ENCODE assay signal across 14 mouse cellular contexts in genomic region chr7:114965923-114966322, GRCm38 (mm10).
"Had no signal": no experiment of that assay in that cellular context is flagged by ENCODE, and none has a peak within 500 bp of the region (broad histone marks: within the 10 kb centered on the region; RNA-seq: fewer than 3 reads in every experiment).

No protein-coding gene starts in this region.

- DNase-seq: kidney, postnatal 14 days; kidney, postnatal 4 days; left cerebral cortex, postnatal 4 days; liver, embryonic 13.5 days; lung, adult 2 months; lung, postnatal 14 days; lung, postnatal 4 days; thymus, adult 18-20 months; thymus, postnatal 36 days had no signal

- H3K27ac ChIP-seq: limb, embryonic 13.5 days; liver, embryonic 13.5 days; midbrain, embryonic 12.5 days; midbrain, embryonic 15.5 days had no signal

- H3K36me3 ChIP-seq: limb, embryonic 13.5 days; liver, embryonic 13.5 days; midbrain, embryonic 12.5 days; midbrain, embryonic 15.5 days had no signal

- H3K4me1 ChIP-seq: limb, embryonic 13.5 days; liver, embryonic 13.5 days; midbrain, embryonic 15.5 days had no signal

- H3K9ac ChIP-seq: limb, embryonic 13.5 days; liver, embryonic 13.5 days; midbrain, embryonic 12.5 days; midbrain, embryonic 15.5 days had no signal

- H3K9me3 ChIP-seq: limb, embryonic 13.5 days; liver, embryonic 13.5 days; midbrain, embryonic 12.5 days; midbrain, embryonic 15.5 days had no signal

- H3K4me3 ChIP-seq: limb, embryonic 13.5 days; liver, embryonic 13.5 days; midbrain, embryonic 12.5 days; midbrain, embryonic 15.5 days; myocyte had no signal

- H3K4me2 ChIP-seq: limb, embryonic 13.5 days; liver, embryonic 13.5 days; midbrain, embryonic 12.5 days; midbrain, embryonic 15.5 days had no signal

- ATAC-seq: intestine, postnatal 0 days; midbrain, embryonic 15.5 days had no signal

- H3K27me3 ChIP-seq: limb, embryonic 13.5 days; liver, embryonic 13.5 days; midbrain, embryonic 12.5 days; midbrain, embryonic 15.5 days had no signal
